Mouse (Mus musculus) CH12.LX (cell line): ENCODE data around the gene Lrig1.

Source experiments
- CTCF ChIP-seq, 2 experiments: IDR thresholded peaks in 1 of 2; conservative IDR thresholded peaks in 1 of 2; 2 replicates each; pipeline ENCODE4 v1.5.1; 2011 to 2012; ENCODE audit warnings: low read depth in 2 of 2, low read length in 2 of 2, improper control_type of control experiment in 1 of 2, inconsistent platforms in 1 of 2, mild to moderate bottlenecking in 1 of 2, moderate library complexity in 1 of 2
- HCFC1 ChIP-seq: IDR thresholded peaks from 2 replicates; pipeline ENCODE4 v1.6.1; 2012; ENCODE audit warnings: low read depth, mild to moderate bottlenecking, inconsistent platforms, low read length, improper control_type of control experiment
- SIN3A ChIP-seq: IDR thresholded peaks from 2 replicates; pipeline ENCODE4 v1.6.1; 2012; ENCODE audit warnings: low read length, improper control_type of control experiment, inconsistent platforms
- TCF12 ChIP-seq: IDR thresholded peaks from 2 replicates; pipeline ENCODE4 v1.6.1; 2014; ENCODE audit warnings: low read depth, mild to moderate bottlenecking, inconsistent platforms, low read length, improper control_type of control experiment
- ZNF384 ChIP-seq: IDR thresholded peaks from 2 replicates; pipeline ENCODE4 v1.6.1; 2012; ENCODE audit warnings: low read depth, low read length, improper control_type of control experiment, inconsistent platforms

- TF ChIP-seq CTCF (conservative IDR thresholded peaks at IDR 0.05 in 1 of 2, IDR thresholded peaks at IDR 0.05 in 1 of 2; ENCODE audit: low read depth in 2 of 2, low read length in 2 of 2) (no peak), HCFC1 (no peak), SIN3A (no peak), TCF12 (no peak), ZNF384 (no peak)
Observed at GRCm38 (mm10) chr6:94642048-94642447, 57.9 kb downstream of the Lrig1 start.
